ENCODE assay signal across 13 mouse cellular contexts in genomic region chr13:36503991-36504390, GRCm38 (mm10).
"Had no signal": no experiment of that assay in that cellular context is flagged by ENCODE, and none has a peak within 500 bp of the region (broad histone marks: within the 10 kb centered on the region; RNA-seq: fewer than 3 reads in every experiment).

No protein-coding gene starts in this region.

- ATAC-seq: intestine, embryonic 16.5 days had no signal

- DNase-seq: kidney, adult 18-20 months; kidney, adult 9 months; kidney, postnatal 14 days; kidney, postnatal 4 days; liver, embryonic 13.5 days; lung, adult 2 months; lung, postnatal 14 days; lung, postnatal 4 days; midbrain, embryonic 14.5 days; thymus, postnatal 25 days had no signal

- H3K9me3 ChIP-seq: liver, embryonic 13.5 days had no signal

- H3K27me3 ChIP-seq: liver, embryonic 13.5 days had no signal

- H3K9ac ChIP-seq: liver, embryonic 13.5 days had no signal

- H3K36me3 ChIP-seq: liver, embryonic 13.5 days had no signal

- H3K27ac ChIP-seq: liver, embryonic 13.5 days; stomach, postnatal 0 days had no signal

- H3K4me3 ChIP-seq: liver, embryonic 13.5 days had no signal

- H3K4me1 ChIP-seq: liver, embryonic 13.5 days had no signal

- H3K4me2 ChIP-seq: liver, embryonic 13.5 days; midbrain, embryonic 11.5 days had no signal
